Mouse (Mus musculus): Measurements from ENCODE around the gene Gm20388.

DNA sequence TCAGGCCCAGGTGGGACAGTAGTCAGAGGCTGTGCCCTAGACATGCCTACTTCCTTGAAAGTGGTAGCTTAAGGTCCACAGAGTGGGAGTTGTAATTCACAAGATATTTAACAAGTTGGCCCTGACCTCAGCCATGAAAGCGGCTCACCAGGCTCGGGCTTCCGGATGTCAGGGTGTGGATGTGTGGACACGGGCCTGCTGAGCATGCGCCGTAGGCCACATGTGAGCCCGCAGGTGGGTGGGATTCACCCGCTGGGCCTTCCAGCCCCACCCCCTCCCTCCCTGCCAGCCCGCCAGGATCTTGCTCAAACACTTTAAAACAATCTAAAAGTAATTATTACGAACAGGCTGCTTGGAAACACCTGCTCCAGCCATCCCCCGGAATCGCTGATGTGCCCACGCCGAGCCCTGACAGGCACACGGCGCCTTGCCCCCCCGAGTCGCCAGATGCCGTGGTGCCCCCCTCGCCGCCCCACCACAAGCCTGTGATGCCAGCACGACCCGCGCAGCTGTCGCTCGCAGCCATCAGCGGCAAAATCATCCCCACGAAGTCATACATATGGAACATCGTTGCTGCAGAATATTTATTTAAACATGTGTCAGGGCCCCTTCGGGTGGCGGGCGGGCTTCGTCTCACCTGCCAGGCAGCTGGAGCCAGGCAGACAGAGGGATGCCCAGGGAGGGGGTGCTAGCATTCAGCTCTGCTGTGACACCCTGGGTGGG lies 488.7 kb downstream of the Gm20388 start:
- TF ChIP-seq ZC3H11A (IDR thresholded peaks at IDR 0.05; ENCODE audit: borderline replicate concordance, low read depth, low read length) (no peak), CHD2 (IDR thresholded peaks at IDR 0.05; ENCODE audit: low read depth, low read length) (no peak)
